Mouse (Mus musculus) liver, adult 2 months (tissue): ENCODE data around the gene Akt3. TPM values are rescaled to one million over a fixed set of nuclear protein-coding genes. Genes with fewer than 3 reads are reported as not detected.

Source experiments
- DNase-seq: peaks from one replicate; pipeline ENCODE4 v3.0.0-alpha.2; 2011; ENCODE audit warnings: low read depth, low spot score; ENCODE audit errors: extremely low read depth
- H3K27ac ChIP-seq: fragments of 200-500 bp; replicated peaks from 2 replicates; pipeline ENCODE4 v1.5.1; 2012; ENCODE audit warnings: low read depth, mild to moderate bottlenecking, control low read depth, inconsistent platforms, low read length; ENCODE audit not compliant: insufficient read depth
- H3K27me3 ChIP-seq: fragments of 200-500 bp; 2 replicates; pipeline ENCODE4 v1.6.1; 2012; ENCODE audit warnings: mild to moderate bottlenecking, moderate library complexity, low read length, inconsistent platforms; ENCODE audit not compliant: control insufficient read depth, insufficient read depth
- H3K36me3 ChIP-seq: fragments of 200-500 bp; 2 replicates; pipeline ENCODE4 v1.6.1; 2012; ENCODE audit warnings: low read length, inconsistent platforms; ENCODE audit not compliant: control insufficient read depth, insufficient read depth
- H3K4me1 ChIP-seq: fragments of 200-500 bp; 2 replicates; pipeline ENCODE4 v1.6.1; 2011; ENCODE audit warnings: low read length; ENCODE audit not compliant: control insufficient read depth, insufficient read depth
- H3K4me3 ChIP-seq: fragments of 200-500 bp; 2 replicates; pipeline ENCODE4 v1.5.1; 2011; ENCODE audit warnings: low read depth, mild to moderate bottlenecking, control low read depth, low read length, moderate library complexity; ENCODE audit not compliant: insufficient read depth
- H3K79me2 ChIP-seq: fragments of 200-500 bp; 2 replicates; pipeline ENCODE4 v1.6.1; 2012; ENCODE audit warnings: inconsistent platforms, mild to moderate bottlenecking, low read length, moderate library complexity; ENCODE audit not compliant: control insufficient read depth, insufficient read depth
- H3K9ac ChIP-seq: fragments of 200-500 bp; 2 replicates; pipeline ENCODE4 v1.6.1; 2012; ENCODE audit warnings: low read depth, mild to moderate bottlenecking, control low read depth, inconsistent platforms, low read length
- CTCF ChIP-seq: fragments of 200-500 bp; IDR thresholded peaks from 2 replicates; pipeline ENCODE4 v1.5.1; 2011; ENCODE audit warnings: low read depth, low read length, control low read depth
- POLR2A ChIP-seq: fragments of 200-500 bp; IDR thresholded peaks from 2 replicates; pipeline ENCODE4 v1.6.1; 2011; ENCODE audit warnings: low read length, control low read depth; ENCODE audit not compliant: insufficient read depth; ENCODE audit errors: extremely low read depth
- WGBS: fragments of 180-500 bp; shearing (Covaris S2); methylation state at CpG from one replicate; pipeline ENCODE4 v1.1.7; 2018; 5-methylcytosine and 5-hydroxymethylcytosine counted together
- polyA plus RNA-seq: library from polyadenylated mRNA; depleted of rRNA; stranded (reverse); fragments of >200 nt; gene quantifications from 2 replicates; pipeline ENCODE4 v1.2.3, GENCODE M21; 2012
- total RNA-seq: library from RNA; depleted of rRNA; stranded (reverse); fragments of >200 nt; gene quantifications from 2 replicates; pipeline ENCODE4 v1.2.3, GENCODE M21; 2014

The Akt3 gene
- total and polyA plus RNA-seq, 2 experiments, result 0.69 to 2.9 TPM

DNA sequence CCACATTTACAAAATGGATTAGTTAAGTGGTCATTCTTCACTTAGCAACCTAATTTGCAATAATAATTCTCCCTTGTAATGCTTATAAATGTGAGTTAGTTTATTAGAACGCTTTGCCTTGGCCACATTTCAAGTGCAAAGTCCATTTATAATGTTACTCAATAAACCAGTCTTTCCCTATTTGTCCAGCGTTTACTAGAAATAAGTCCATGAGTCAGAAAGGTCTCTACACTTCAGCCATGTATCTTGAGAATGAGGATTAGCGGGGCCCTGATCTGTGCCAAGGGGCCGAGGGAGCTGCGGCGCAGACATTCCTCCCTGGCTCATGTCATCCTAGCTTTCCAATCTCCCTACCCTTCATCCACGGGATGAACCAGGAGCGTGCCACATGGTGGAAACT lies 275.3 kb downstream of the Akt3 start:
- TF ChIP-seq CTCF (no peak), POLR2A (no peak)
- DNase-seq, result peak; percentile 86
- WGBS, result 41% methylated on average over 8 of the region's 8 CpGs

DNA sequence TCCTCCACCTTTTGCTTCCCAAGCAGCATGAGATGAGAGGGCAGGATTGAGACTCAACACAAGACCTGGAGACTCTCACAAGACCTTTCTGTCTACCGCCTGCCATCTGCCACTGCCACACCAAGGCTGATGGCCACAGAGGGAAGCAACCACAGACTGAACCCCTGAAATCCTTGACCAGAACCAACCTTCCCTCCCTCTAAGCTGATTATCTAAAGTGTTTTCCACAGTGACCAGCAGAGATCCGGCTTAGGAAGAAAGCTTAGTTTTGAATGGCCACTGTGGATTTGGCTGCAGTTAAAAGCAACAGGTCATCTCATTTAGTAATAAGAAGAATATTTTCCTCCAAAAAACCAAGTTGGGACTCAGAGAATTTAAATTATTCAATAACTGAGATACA lies 276.5 kb downstream of the Akt3 start:
- WGBS, result 98% methylated on average over 2 of the region's 2 CpGs
- no peaks in the 10 kb centered on the region for H3K36me3 ChIP-seq
- DNase-seq, result no peak
- peaks cover 8% of the 10 kb centered on the region for H3K4me1 ChIP-seq
- no peaks in the 10 kb centered on the region for H3K27me3 ChIP-seq
- H3K27ac ChIP-seq, result no peak overlapping the region
- H3K4me3 ChIP-seq, result no peak overlapping the region
- TF ChIP-seq POLR2A, result no peak
- no peak for TF ChIP-seq CTCF
- no peak overlapping the region for H3K9ac ChIP-seq
- no peaks in the 10 kb centered on the region for H3K79me2 ChIP-seq

More for the DNA sequence above, 275.3 kb downstream of the Akt3 start:
- no peak overlapping the region for H3K4me3 ChIP-seq
- H3K27me3 ChIP-seq, result no peaks in the 10 kb centered on the region
- H3K9ac ChIP-seq, result no peak overlapping the region
- H3K27ac ChIP-seq, result peak overlapping the region; percentile 23
- no peaks in the 10 kb centered on the region for H3K79me2 ChIP-seq
- H3K4me1 ChIP-seq, result peaks cover 8% of the 10 kb centered on the region
- H3K36me3 ChIP-seq, result no peaks in the 10 kb centered on the region

DNA sequence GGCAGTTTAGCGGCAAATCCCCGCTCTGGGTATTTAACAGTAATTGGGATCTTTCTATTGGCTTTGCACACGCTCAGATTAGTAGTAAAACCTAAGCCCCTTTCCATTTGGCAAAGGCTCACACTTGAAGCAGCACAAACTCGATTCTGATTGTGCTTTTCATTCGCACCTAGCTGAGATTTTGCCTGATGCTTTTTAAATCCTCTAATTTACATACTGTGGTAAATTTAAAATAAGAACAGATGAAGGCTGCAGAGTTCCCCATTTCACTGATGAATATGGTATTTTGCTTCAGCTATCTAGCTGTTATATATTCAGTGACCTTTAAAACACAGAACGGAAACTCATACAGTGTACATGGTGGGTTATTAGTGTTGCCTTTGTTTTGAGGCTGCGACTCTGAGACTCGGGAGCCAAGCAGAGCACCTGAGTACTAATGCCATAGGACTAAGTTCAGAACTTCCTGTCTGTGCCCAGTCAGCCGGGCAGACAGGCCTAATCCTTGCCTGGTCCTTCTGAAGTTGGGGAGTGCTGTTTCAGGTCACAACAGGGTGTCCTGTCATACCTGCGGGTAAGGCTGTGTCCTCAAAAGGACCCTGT lies 277.1 kb downstream of the Akt3 start:
- Histone ChIP-seq H3K27ac (no peak overlapping the region), H3K27me3 (no peaks in the 10 kb centered on the region), H3K79me2 (no peaks in the 10 kb centered on the region), H3K9ac (no peak overlapping the region), H3K4me3 (no peak overlapping the region), H3K4me1 (peaks cover 8% of the 10 kb centered on the region), H3K36me3 (no peaks in the 10 kb centered on the region)
- no peak for DNase-seq
- no peak for TF ChIP-seq POLR2A
- TF ChIP-seq CTCF, result no peak
- WGBS, result 95% methylated on average over 10 of the region's 10 CpGs

DNA sequence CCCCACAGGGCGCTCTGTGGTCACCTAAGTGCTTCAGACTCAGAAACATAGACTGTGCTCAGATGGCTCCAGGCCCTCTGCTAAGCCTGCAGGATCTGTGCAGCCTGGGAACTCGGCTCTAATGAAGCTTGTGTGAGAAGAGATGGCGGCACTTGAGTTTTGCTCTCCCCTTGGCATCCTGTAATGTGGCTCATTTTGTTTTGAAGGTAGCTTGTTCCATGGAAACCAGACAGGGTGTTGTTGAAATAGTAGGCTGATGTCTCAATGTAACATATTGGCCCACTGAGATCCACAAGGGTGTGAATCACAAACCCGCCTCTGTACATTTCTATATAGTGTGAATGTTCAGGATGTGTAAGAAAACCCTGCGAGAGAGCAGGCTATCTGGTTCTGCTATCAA lies 277.9 kb downstream of the Akt3 start:
- 94% methylated on average over 5 of the region's 5 CpGs for WGBS
- no peaks in the 10 kb centered on the region for H3K79me2 ChIP-seq
- H3K4me3 ChIP-seq, result no peak overlapping the region
- H3K9ac ChIP-seq, result no peak overlapping the region
- H3K36me3 ChIP-seq, result no peaks in the 10 kb centered on the region
- H3K27ac ChIP-seq, result no peak overlapping the region
- H3K27me3 ChIP-seq, result no peaks in the 10 kb centered on the region
- TF ChIP-seq CTCF (no peak), POLR2A (no peak)
- H3K4me1 ChIP-seq, result peaks cover 8% of the 10 kb centered on the region
- DNase-seq, result no peak

DNA sequence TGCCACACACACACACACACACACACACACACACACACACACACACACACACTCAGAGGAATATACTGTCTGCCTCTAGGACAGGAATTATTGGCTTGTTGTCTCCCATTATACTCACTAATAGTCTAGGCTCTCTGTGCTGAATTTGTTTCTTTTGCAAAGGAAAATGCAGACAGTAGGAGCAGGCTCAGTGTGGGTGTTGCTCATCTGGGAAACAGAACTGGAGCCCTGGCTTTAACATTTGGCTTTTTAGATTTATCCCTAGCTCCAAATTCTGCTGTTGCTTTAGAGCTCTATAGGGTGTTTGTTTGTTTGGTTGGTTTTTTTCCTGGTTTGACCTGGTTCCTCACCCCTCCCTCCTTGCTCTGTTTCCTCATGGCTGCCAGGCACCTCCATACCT lies 278.8 kb downstream of the Akt3 start:
- no peaks in the 10 kb centered on the region for H3K27me3 ChIP-seq
- H3K4me3 ChIP-seq, result no peak overlapping the region
- no peak overlapping the region for H3K27ac ChIP-seq
- no peak for TF ChIP-seq CTCF
- TF ChIP-seq POLR2A, result no peak
- peaks cover 8% of the 10 kb centered on the region for H3K4me1 ChIP-seq
- H3K36me3 ChIP-seq, result no peaks in the 10 kb centered on the region
- no peak for DNase-seq
- H3K79me2 ChIP-seq, result no peaks in the 10 kb centered on the region
- H3K9ac ChIP-seq, result no peak overlapping the region

DNA sequence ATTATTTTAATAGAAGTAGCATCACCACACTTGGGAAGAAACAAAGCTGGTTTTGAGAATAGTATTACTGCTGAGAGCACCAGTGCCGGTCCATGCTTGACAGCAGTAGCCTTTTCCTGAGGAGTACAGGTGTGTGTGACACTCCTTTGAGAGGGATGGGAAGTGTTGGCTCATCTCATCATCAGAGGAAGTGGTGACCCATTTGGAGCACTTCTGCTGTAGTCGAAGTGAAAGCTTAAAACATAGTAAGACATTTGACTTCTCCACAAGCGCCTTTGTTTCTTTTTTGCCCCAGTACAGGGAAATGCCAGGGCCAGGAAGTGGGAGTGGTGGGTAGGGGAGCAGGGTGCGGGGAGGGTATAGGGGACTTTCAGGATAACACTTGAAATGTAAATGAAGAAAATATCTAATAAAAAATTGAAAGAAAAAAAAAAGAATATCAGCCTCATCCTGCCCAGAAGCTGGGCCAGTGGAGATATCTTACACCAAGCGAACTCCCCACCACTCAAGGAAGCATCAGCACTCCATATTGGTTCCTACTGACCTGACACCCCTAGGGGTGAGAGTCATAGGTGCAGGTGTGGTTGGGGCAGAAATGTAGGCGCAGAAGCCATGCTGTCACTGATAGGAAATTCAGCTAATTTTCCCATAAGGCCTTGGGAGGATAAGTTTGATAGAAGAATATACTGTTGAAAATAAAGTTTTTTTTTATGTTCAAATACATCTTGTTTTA lies 284.5 kb downstream of the Akt3 start:
- TF ChIP-seq POLR2A (no peak), CTCF (no peak)
- DNase-seq, result no peak
- 91% methylated on average over 6 of the region's 6 CpGs for WGBS
- H3K9ac ChIP-seq, result no peak overlapping the region
- no peaks in the 10 kb centered on the region for H3K79me2 ChIP-seq
- H3K27ac ChIP-seq, result no peak overlapping the region
- no peaks in the 10 kb centered on the region for H3K36me3 ChIP-seq
- peaks cover 2% of the 10 kb centered on the region; the same call in 1 of the 2 replicates for H3K4me1 ChIP-seq
- H3K4me3 ChIP-seq, result no peak overlapping the region
- no peaks in the 10 kb centered on the region for H3K27me3 ChIP-seq
